Mouse (Mus musculus): ENCODE data around the gene Myef2.

The Myef2 gene

DNA sequence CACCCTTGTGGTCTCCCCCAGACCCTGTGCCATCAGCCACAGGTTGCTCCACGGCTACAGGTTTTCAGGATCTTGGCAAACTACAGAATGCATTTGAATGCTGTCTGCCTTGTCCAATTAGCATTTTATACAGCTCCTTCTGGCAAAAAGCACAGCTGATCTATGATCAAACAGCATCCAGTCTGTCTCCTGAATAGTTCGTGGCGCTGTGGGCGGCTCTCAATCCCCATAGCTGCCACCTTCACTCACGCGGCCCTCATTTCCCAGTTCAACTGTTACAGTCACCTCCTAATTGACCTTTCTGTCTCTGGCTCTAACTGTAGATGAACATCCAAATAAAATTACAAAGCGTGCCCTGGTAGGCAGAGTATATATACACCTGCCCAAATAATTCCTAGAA, 56.1 kb downstream of the Myef2 start:
- no peak for DNase-seq

DNA sequence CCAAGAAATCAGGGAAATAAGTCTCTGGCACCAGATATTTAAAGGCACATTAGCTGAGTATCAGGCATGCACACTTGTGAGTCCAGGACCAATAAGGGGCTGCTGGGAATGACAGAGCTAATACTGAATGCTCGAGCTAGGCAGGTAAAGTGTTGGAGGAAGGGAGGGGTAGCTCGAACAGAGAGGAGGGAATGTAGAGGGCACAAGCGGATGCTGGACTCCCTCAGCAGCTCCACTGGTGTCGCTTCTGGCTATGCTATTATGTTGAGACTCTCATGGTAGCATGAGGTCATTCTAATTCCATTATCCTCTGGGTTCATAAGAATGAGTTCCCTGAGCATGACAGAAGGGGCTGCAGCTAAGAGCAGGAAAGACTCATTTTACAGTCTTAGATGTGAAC, 60.5 kb downstream of the Myef2 start:
- DNase-seq: no peak

DNA sequence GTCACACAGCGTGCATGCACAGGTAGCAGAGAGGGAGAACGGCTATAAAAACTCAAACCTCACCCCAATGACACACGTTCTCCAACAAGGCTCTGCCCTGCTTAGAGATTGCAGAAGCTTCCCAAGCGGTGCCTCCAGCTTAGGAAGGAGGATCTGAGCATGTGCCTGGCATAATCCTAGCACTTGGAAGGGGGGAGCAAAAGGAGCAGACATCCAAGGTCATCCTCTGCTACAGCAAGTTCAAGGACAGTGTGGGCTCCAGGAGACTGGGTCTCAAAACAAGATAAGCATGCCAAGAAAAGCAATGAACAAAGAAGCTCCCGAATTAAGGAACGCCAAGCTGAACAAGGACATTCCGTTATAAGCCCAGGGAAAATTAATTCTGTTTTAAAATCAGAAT, 62.0 kb downstream of the Myef2 start:
- no peak for DNase-seq

DNA sequence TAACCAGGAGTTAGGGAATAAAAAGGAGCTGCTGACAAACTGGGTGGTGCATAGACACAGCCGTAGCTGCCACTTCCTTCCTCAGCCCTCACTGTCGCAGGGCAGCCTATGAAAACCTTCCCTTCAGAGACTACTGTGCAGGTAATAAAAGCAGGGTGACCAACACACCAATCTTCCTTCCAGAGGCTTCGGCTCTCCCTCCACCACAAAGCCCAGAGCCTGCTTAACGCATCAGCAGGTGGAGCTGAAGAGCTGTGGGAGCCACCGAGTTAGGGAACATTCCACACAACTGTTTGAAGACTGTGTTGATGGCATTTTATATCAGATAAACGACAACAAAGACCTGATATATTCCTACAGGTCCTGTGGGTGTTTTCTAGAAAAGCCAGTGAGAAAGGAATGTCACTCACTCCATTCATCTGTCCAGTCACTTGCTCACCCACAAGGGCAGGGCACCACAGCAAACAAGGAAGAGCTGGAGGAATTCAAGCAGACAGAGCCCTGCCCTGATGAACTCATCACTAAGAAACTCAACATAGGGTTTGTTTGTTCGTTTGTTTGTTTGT, 66.1 kb downstream of the Myef2 start:
- peak; percentile 16 to 50 for DNase-seq

DNA sequence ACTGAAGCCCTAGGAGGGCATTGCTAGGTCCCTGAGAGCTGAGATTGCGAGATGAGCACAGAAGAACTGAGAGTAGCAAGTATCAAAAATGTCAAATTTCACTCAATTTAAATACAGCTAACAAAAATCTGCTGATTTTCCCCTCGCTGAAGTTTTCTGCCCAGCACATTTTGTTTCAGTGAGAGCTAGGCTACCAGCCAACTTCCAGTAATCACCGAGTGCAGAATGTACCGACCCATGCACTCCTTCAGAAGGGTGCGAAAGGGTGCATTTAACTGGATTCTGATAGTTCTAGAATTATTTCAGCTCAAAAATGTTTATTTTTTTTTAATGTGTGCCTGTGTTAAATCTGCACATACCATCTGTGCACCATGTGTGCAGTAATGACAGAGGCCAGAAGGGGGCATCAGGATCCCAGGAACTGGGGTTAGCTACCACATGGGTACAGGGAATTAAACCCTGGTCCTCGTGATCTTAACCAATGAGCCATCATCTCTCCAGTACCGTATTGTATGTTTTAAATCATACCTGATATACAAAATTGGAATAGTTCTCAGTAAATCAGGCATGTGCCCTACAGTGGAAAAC, 68.1 kb downstream of the Myef2 start:
- DNase-seq: no peak
